Mouse (Mus musculus) adrenal gland, adult 8-10 months (tissue): ENCODE measurements at regions not wholly inside any gene's neighbourhood (a gene's known extent, or its start where the extent isn't known, plus 50 kb on each side); places are given as distances from the start of the nearest gene placed in this dataset.
"Not testable (repeated sequence)": the region's sequence is repeated elsewhere in the genome, so short reads cannot be mapped to it uniquely, and the experiment has no call there.

Experiments used
- DNase-seq: peaks from one replicate; pipeline ENCODE4 v3.0.0; 2022

- DNase-seq = not testable (repeated sequence)
Measured at GRCm38 (mm10) chr8:19976461-19976860, 73.3 kb downstream of the Gm31371 start.

- DNase-seq = peak; percentile 27
Measured at GRCm38 (mm10) chr8:19979536-19980345, 76.5 kb downstream of the Gm31371 start.

- DNase-seq = not testable (repeated sequence)
Measured at GRCm38 (mm10) chr8:19980346-19980726, 77.1 kb downstream of the Gm31371 start.

- DNase-seq = peak; percentile 9
Measured at GRCm38 (mm10) chr8:20008106-20008505, 104.9 kb downstream of the Gm31371 start.

- DNase-seq = not testable (repeated sequence)
Measured at GRCm38 (mm10) chr8:20010947-20011346, 107.8 kb downstream of the Gm31371 start.

- not testable (repeated sequence) for DNase-seq
Measured at GRCm38 (mm10) chr8:20013278-20013677, 110.1 kb downstream of the Gm31371 start.

GRCm38 (mm10) chr8:20014451-20015130, 111.4 kb downstream of the Gm31371 start:
- DNase-seq = not testable (repeated sequence)

GRCm38 (mm10) chr8:20015411-20016081, 112.4 kb downstream of the Gm31371 start:
- DNase-seq = not testable (repeated sequence)

GRCm38 (mm10) chr8:20016082-20016840, 113.1 kb downstream of the Gm31371 start:
- DNase-seq = peak; percentile 27

GRCm38 (mm10) chr8:20025521-20025920, 122.3 kb downstream of the Gm31371 start:
- DNase-seq = not testable (repeated sequence)

GRCm38 (mm10) chr8:20027956-20028355, 124.8 kb downstream of the Gm31371 start:
- not testable (repeated sequence) for DNase-seq

GRCm38 (mm10) chr8:20030131-20030530, 126.9 kb downstream of the Gm31371 start:
- DNase-seq = not testable (repeated sequence)

- DNase-seq = not testable (repeated sequence)
Measured at GRCm38 (mm10) chr8:20057626-20058025, 154.4 kb downstream of the Gm31371 start.

- not testable (repeated sequence) for DNase-seq
Measured at GRCm38 (mm10) chr8:20098121-20098520, 194.9 kb downstream of the Gm31371 start.

GRCm38 (mm10) chr8:20100241-20100640, 197.0 kb downstream of the Gm31371 start:
- not testable (repeated sequence) for DNase-seq

GRCm38 (mm10) chr8:20102374-20102773, 199.2 kb downstream of the Gm31371 start:
- DNase-seq = not testable (repeated sequence)

- DNase-seq = not testable (repeated sequence)
Measured at GRCm38 (mm10) chr8:20107154-20107553, 204.0 kb downstream of the Gm31371 start.

- not testable (repeated sequence) for DNase-seq
Measured at GRCm38 (mm10) chr8:20116785-20117184, 213.6 kb downstream of the Gm31371 start.

- not testable (repeated sequence) for DNase-seq
Measured at GRCm38 (mm10) chr8:20119581-20119980, 216.4 kb downstream of the Gm31371 start.

- not testable (repeated sequence) for DNase-seq
Measured at GRCm38 (mm10) chr8:20120186-20120585, 217.0 kb downstream of the Gm31371 start.

GRCm38 (mm10) chr8:20121391-20121909, 218.3 kb downstream of the Gm31371 start:
- DNase-seq = not testable (repeated sequence)
